Comparison of ENCODE assay signal across 13 mouse cellular contexts in genomic region chr19:45446631-45447030, GRCm38 (mm10).
DNase-seq lines count a peak whose midpoint lies in the region; ATAC-seq and TF ChIP-seq lines count a peak whose summit lies in the region.
"Had no signal": no experiment of that assay in that cellular context is flagged by ENCODE, and none has a peak within 500 bp of the region (broad histone marks: within the 10 kb centered on the region; RNA-seq: fewer than 3 reads in every experiment).

No protein-coding gene starts in this region.

- no peaks in the 10 kb centered on the region for H3K9me3 ChIP-seq in midbrain, embryonic 13.5 days
- H3K9me3 ChIP-seq in midbrain, embryonic 11.5 days (ENCODE audit: control insufficient read depth, low read length): no peaks in the 10 kb centered on the region
- H3K9me3 ChIP-seq in forebrain, embryonic 13.5 days (replicated peaks): no peaks in the 10 kb centered on the region
- no peaks in the 10 kb centered on the region for H3K9me3 ChIP-seq in liver, embryonic 12.5 days (replicated peaks)
- no peaks in the 10 kb centered on the region for H3K9me3 ChIP-seq in neural tube, embryonic 14.5 days (ENCODE audit: control insufficient read depth, low read length)
- H3K9me3 ChIP-seq in intestine, postnatal 0 days (ENCODE audit: control insufficient read depth): no peaks in the 10 kb centered on the region
- H3K9me3 ChIP-seq: stomach, embryonic 15.5 days had no signal

- DNase-seq in midbrain, embryonic 11.5 days (ENCODE audit: low spot score, missing footprints): no peak
- DNase-seq in kidney, adult 9 months: no peak
- no peak for DNase-seq in thymus, adult 18-20 months
- DNase-seq: heart, postnatal 4 days; kidney, postnatal 25 days had no signal

- H3K4me2 ChIP-seq in midbrain, embryonic 13.5 days (replicated peaks): peak overlapping the region; percentile 16
- H3K4me2 ChIP-seq in midbrain, embryonic 11.5 days: no peak overlapping the region
- peak overlapping the region; percentile 14; the same call in 1 of the 2 replicates for H3K4me2 ChIP-seq in forebrain, embryonic 13.5 days
- H3K4me2 ChIP-seq in liver, embryonic 12.5 days: peak overlapping the region; percentile 71
- H3K4me2 ChIP-seq in neural tube, embryonic 14.5 days (ENCODE audit: low read depth, low read length): no peak overlapping the region
- H3K4me2 ChIP-seq in intestine, postnatal 0 days (replicated peaks; ENCODE audit: low read depth): no peak overlapping the region
- H3K4me2 ChIP-seq: stomach, embryonic 15.5 days had no signal

- H3K4me3 ChIP-seq in midbrain, embryonic 13.5 days (replicated peaks): no peak overlapping the region
- H3K4me3 ChIP-seq in midbrain, embryonic 11.5 days (ENCODE audit: low read depth, low read length): no peak overlapping the region
- H3K4me3 ChIP-seq in forebrain, embryonic 13.5 days: no peak overlapping the region
- H3K4me3 ChIP-seq in liver, embryonic 12.5 days: peak overlapping the region; percentile 65
- H3K4me3 ChIP-seq in neural tube, embryonic 14.5 days (ENCODE audit: low read depth, low read length): no peak overlapping the region
- H3K4me3 ChIP-seq in intestine, postnatal 0 days (ENCODE audit: low read depth, low read length): no peak overlapping the region
- H3K4me3 ChIP-seq: stomach, embryonic 15.5 days had no signal

- H3K27ac ChIP-seq in midbrain, embryonic 13.5 days: peak overlapping the region; percentile 56
- no peak overlapping the region; the same call in 1 of the 2 replicates for H3K27ac ChIP-seq in midbrain, embryonic 11.5 days (ENCODE audit: low read depth, low read length)
- H3K27ac ChIP-seq in forebrain, embryonic 13.5 days: peak overlapping the region; percentile 69
- peak overlapping the region; percentile 99 for H3K27ac ChIP-seq in liver, embryonic 12.5 days
- H3K27ac ChIP-seq in neural tube, embryonic 14.5 days (ENCODE audit: low read depth, low read length): peak overlapping the region; percentile 30; the same call in 1 of the 2 replicates
- H3K27ac ChIP-seq in intestine, postnatal 0 days (ENCODE audit: low read depth, low read length): no peak overlapping the region
- H3K27ac ChIP-seq: stomach, embryonic 15.5 days had no signal

- H3K36me3 ChIP-seq in midbrain, embryonic 13.5 days: no peaks in the 10 kb centered on the region
- no peaks in the 10 kb centered on the region for H3K36me3 ChIP-seq in midbrain, embryonic 11.5 days (ENCODE audit: control insufficient read depth, insufficient read depth, low read length)
- H3K36me3 ChIP-seq in forebrain, embryonic 13.5 days (ENCODE audit: poor library complexity, severe bottlenecking): no peaks in the 10 kb centered on the region
- H3K36me3 ChIP-seq in liver, embryonic 12.5 days: peaks cover 9% of the 10 kb centered on the region
- no peaks in the 10 kb centered on the region for H3K36me3 ChIP-seq in neural tube, embryonic 14.5 days (ENCODE audit: control insufficient read depth, insufficient read depth, low read length)
- H3K36me3 ChIP-seq in intestine, postnatal 0 days (ENCODE audit: control insufficient read depth, insufficient read depth): no peaks in the 10 kb centered on the region
- H3K36me3 ChIP-seq: stomach, embryonic 15.5 days had no signal

- WGBS in midbrain, embryonic 13.5 days: 34% methylated on average over 7 of the region's 7 CpGs
- 68% methylated on average over 7 of the region's 7 CpGs for WGBS in midbrain, embryonic 11.5 days
- WGBS in forebrain, embryonic 13.5 days: 24% methylated on average over 7 of the region's 7 CpGs
- 64% methylated on average over 7 of the region's 7 CpGs for WGBS in liver, embryonic 12.5 days (ENCODE audit: insufficient replicate concordance)
- 15% methylated on average over 7 of the region's 7 CpGs for WGBS in neural tube, embryonic 14.5 days
- whole genome bisulfite sequencing in intestine, postnatal 0 days: 62% methylated on average over 7 of the region's 7 CpGs

- H3K27me3 ChIP-seq in midbrain, embryonic 13.5 days: peaks cover 3% of the 10 kb centered on the region; the same call in 1 of the 2 replicates
- H3K27me3 ChIP-seq in midbrain, embryonic 11.5 days (ENCODE audit: control insufficient read depth, insufficient read depth, low read length): peaks cover 4% of the 10 kb centered on the region; the same call in 1 of the 2 replicates
- H3K27me3 ChIP-seq in forebrain, embryonic 13.5 days: no peaks in the 10 kb centered on the region
- no peaks in the 10 kb centered on the region for H3K27me3 ChIP-seq in liver, embryonic 12.5 days (replicated peaks)
- H3K27me3 ChIP-seq in neural tube, embryonic 14.5 days (ENCODE audit: control insufficient read depth, insufficient read depth, low read length): no peaks in the 10 kb centered on the region
- no peaks in the 10 kb centered on the region for H3K27me3 ChIP-seq in intestine, postnatal 0 days (replicated peaks; ENCODE audit: control insufficient read depth, insufficient read depth, low read length)
- H3K27me3 ChIP-seq: CH12.LX; stomach, embryonic 15.5 days had no signal

- peak overlapping the region; percentile 25; the same call in 1 of the 2 replicates for H3K9ac ChIP-seq in midbrain, embryonic 13.5 days (replicated peaks)
- no peak overlapping the region for H3K9ac ChIP-seq in midbrain, embryonic 11.5 days (ENCODE audit: low read length)
- H3K9ac ChIP-seq in forebrain, embryonic 13.5 days: 0 out of 2 replicates have a peak overlapping the region, but pooled peaks have one; percentile 45
- H3K9ac ChIP-seq in liver, embryonic 12.5 days: peak overlapping the region; percentile 83
- H3K9ac ChIP-seq in neural tube, embryonic 14.5 days (replicated peaks; ENCODE audit: low read depth, low read length): no peak overlapping the region
- no peak overlapping the region for H3K9ac ChIP-seq in intestine, postnatal 0 days (ENCODE audit: low read depth, low read length)
- H3K9ac ChIP-seq: stomach, embryonic 15.5 days had no signal

- peaks cover 30% of the 10 kb centered on the region for H3K4me1 ChIP-seq in midbrain, embryonic 13.5 days (replicated peaks)
- H3K4me1 ChIP-seq in midbrain, embryonic 11.5 days (ENCODE audit: control insufficient read depth, insufficient read depth, low read length): peaks cover 6% of the 10 kb centered on the region; the same call in 1 of the 2 replicates
- H3K4me1 ChIP-seq in forebrain, embryonic 13.5 days: peaks cover 30% of the 10 kb centered on the region
- H3K4me1 ChIP-seq in liver, embryonic 12.5 days: peaks cover 63% of the 10 kb centered on the region
- H3K4me1 ChIP-seq in neural tube, embryonic 14.5 days (ENCODE audit: control insufficient read depth, insufficient read depth, low read length): peaks cover 21% of the 10 kb centered on the region; the same call in 1 of the 2 replicates
- H3K4me1 ChIP-seq in intestine, postnatal 0 days (replicated peaks; ENCODE audit: control insufficient read depth, insufficient read depth, low read length): no peaks in the 10 kb centered on the region

- no peak for TF ChIP-seq CTCF in intestine, postnatal 0 days (IDR thresholded peaks at IDR 0.05; ENCODE audit: low read depth)

- 0 out of 2 replicates have a peak, but pooled peaks have one; percentile 43 for ATAC-seq in midbrain, embryonic 13.5 days
- ATAC-seq in midbrain, embryonic 11.5 days (ENCODE audit: low FRiP score): no peak
- peak; percentile 68 for ATAC-seq in forebrain, embryonic 13.5 days
- no peak for ATAC-seq in liver, embryonic 12.5 days
- ATAC-seq in neural tube, embryonic 14.5 days (ENCODE audit: low read depth): peak; percentile 80; the same call in 1 of the 2 replicates
- no peak for ATAC-seq in intestine, postnatal 0 days
- ATAC-seq: lung, postnatal 0 days had no signal

Comparison
In these comparisons a context has a peak if more than half of its experiments do, and no peak if none do; other contexts are left out.
1. ATAC-seq: peak in midbrain, embryonic 13.5 days (single experiment), forebrain, embryonic 13.5 days (single experiment) and neural tube, embryonic 14.5 days (single experiment); none in midbrain, embryonic 11.5 days (single experiment), liver, embryonic 12.5 days (single experiment) and intestine, postnatal 0 days (single experiment).
2. H3K27ac ChIP-seq: peak in midbrain, embryonic 13.5 days (single experiment), forebrain, embryonic 13.5 days (single experiment), liver, embryonic 12.5 days (single experiment) and neural tube, embryonic 14.5 days (single experiment); none in midbrain, embryonic 11.5 days (single experiment) and intestine, postnatal 0 days (single experiment).
3. H3K4me2 ChIP-seq: peak in midbrain, embryonic 13.5 days (single experiment), forebrain, embryonic 13.5 days (single experiment) and liver, embryonic 12.5 days (single experiment); none in midbrain, embryonic 11.5 days (single experiment), neural tube, embryonic 14.5 days (single experiment) and intestine, postnatal 0 days (single experiment).
4. H3K9ac ChIP-seq: peak in midbrain, embryonic 13.5 days (single experiment), forebrain, embryonic 13.5 days (single experiment) and liver, embryonic 12.5 days (single experiment); none in midbrain, embryonic 11.5 days (single experiment), neural tube, embryonic 14.5 days (single experiment) and intestine, postnatal 0 days (single experiment).